Mouse (Mus musculus): Measurements from ENCODE around the gene Nqo2.

DNA sequence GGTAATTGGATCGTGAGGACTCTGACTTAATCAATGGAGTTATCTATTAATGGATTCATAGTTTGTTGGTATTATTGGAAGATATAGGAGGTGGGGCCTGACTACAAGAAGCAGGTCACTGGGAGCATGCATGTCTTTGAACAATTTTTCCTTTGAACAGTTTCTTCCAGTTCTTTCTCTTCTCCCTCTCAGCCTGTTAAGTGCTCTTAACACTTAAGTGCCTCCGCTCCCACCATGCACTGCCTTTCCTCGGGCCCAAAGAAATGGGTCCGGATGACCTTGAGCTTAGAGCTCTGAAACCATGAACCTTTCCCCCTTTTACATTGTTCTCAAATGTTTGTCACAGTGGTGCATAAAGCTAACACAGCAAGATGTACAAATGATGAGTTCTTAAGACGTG, 72.2 kb downstream of the Nqo2 start:
- TF ChIP-seq EP300 (IDR thresholded peaks at IDR 0.05; ENCODE audit: low read depth), result no peak
- TF ChIP-seq CTCF (IDR thresholded peaks at IDR 0.05; ENCODE audit: low read depth), result no peak
